Mouse (Mus musculus) skeletal muscle tissue, adult 2 months (tissue): ENCODE results near the gene 1600002K03Rik.

ENCODE experiments used
- DNase-seq: peaks from one replicate; pipeline ENCODE4 v3.0.0-alpha.2; 2012; ENCODE audit warnings: low read depth, low spot score

Gene 1600002K03Rik

GRCm38 (mm10) chr10:80167460-80168037 lies 5.2 kb upstream of the 1600002K03Rik start:
- DNase-seq = peak; percentile 99

GRCm38 (mm10) chr10:80168038-80168661 lies 4.6 kb upstream of the 1600002K03Rik start:
- peak; percentile 93 for DNase-seq

GRCm38 (mm10) chr10:80169070-80169469 lies 3.7 kb upstream of the 1600002K03Rik start:
- no peak for DNase-seq

- DNase-seq = no peak
Observed at GRCm38 (mm10) chr10:80169651-80170050, 3.1 kb upstream of the 1600002K03Rik start.

- DNase-seq = no peak
Observed at GRCm38 (mm10) chr10:80170052-80170451, 2.7 kb upstream of the 1600002K03Rik start.

GRCm38 (mm10) chr10:80170601-80171021 lies 2.1 kb upstream of the 1600002K03Rik start:
- no peak for DNase-seq

- no peak for DNase-seq
Observed at GRCm38 (mm10) chr10:80171252-80171651, 1.5 kb upstream of the 1600002K03Rik start.

GRCm38 (mm10) chr10:80171760-80172526 lies 801 bp upstream of the 1600002K03Rik start:
- no peak for DNase-seq

GRCm38 (mm10) chr10:80173358-80173757 lies 614 bp downstream of the 1600002K03Rik start:
- DNase-seq = no peak

GRCm38 (mm10) chr10:80173955-80174640 lies 1.4 kb downstream of the 1600002K03Rik start:
- no peak for DNase-seq

- no peak for DNase-seq
Observed at GRCm38 (mm10) chr10:80174705-80175104, 2.0 kb downstream of the 1600002K03Rik start.

GRCm38 (mm10) chr10:80175536-80176269 lies 3.0 kb downstream of the 1600002K03Rik start:
- DNase-seq = no peak

- DNase-seq = no peak
Observed at GRCm38 (mm10) chr10:80176270-80176834, 3.6 kb downstream of the 1600002K03Rik start.

GRCm38 (mm10) chr10:80177441-80178279 lies 4.9 kb downstream of the 1600002K03Rik start:
- no peak for DNase-seq

GRCm38 (mm10) chr10:80179068-80180051 lies 6.6 kb downstream of the 1600002K03Rik start, which contains the start of gene Efna2:
Gene Efna2 (plus strand): TSS chr10:80179482.
- no peak for DNase-seq

GRCm38 (mm10) chr10:80180288-80180687 lies 7.5 kb downstream of the 1600002K03Rik start:
- DNase-seq = no peak

GRCm38 (mm10) chr10:80180823-80181222 lies 8.1 kb downstream of the 1600002K03Rik start:
- no peak for DNase-seq

- DNase-seq = no peak
Observed at GRCm38 (mm10) chr10:80182547-80182946, 9.8 kb downstream of the 1600002K03Rik start.

GRCm38 (mm10) chr10:80186649-80187048 lies 13.9 kb downstream of the 1600002K03Rik start:
- DNase-seq = no peak
